Mouse (Mus musculus) thymus, postnatal 14 days (tissue): ENCODE data around the gene Ninj2.

Experiments used
- DNase-seq: peaks from one replicate; pipeline ENCODE4 v3.0.0; 2021

Ninj2 gene

GRCm38 (mm10) chr6:120180492-120180891, 87.3 kb downstream of the Ninj2 start:
- DNase-seq, result no peak

DNA sequence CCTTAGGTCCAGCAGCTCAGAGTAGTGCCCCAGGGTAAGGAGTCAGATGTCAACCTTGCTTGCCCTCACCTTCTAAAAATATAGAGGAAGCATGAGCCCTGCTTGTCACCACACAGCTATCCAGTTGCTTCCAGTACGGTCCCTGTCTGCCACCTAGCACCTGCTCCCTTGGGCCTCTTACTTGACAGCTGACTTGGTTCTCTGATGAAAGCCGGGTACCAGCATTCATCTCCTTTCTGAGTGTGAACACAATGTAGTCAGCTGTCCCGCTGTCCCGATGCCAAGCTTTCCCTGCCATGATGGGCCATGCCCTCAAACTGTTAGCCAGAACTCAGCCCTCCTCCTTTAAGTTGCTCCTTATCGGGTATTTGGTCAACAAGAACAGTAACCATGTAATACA, 89.0 kb downstream of the Ninj2 start:
- no peak for DNase-seq

DNA sequence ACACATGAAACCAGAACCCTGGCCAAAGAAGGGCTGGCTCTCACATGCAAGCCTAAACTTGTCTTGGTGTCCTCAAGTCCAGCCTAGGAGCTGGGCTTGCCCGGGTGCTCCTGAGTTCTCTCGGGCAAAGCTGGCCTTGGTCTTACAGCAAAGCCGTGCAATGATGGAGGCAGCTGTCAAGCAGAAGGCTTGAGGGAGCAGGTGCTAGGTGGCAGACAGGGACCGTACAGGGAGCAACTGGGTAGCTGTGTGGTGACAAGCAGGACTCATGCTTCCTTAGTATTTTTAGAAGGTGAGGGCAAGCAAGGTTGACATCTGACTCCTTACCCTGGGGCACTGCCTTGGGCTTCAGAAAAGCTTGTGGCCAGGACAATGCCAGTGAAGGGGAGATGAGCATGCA, 90.6 kb downstream of the Ninj2 start:
- no peak for DNase-seq

DNA sequence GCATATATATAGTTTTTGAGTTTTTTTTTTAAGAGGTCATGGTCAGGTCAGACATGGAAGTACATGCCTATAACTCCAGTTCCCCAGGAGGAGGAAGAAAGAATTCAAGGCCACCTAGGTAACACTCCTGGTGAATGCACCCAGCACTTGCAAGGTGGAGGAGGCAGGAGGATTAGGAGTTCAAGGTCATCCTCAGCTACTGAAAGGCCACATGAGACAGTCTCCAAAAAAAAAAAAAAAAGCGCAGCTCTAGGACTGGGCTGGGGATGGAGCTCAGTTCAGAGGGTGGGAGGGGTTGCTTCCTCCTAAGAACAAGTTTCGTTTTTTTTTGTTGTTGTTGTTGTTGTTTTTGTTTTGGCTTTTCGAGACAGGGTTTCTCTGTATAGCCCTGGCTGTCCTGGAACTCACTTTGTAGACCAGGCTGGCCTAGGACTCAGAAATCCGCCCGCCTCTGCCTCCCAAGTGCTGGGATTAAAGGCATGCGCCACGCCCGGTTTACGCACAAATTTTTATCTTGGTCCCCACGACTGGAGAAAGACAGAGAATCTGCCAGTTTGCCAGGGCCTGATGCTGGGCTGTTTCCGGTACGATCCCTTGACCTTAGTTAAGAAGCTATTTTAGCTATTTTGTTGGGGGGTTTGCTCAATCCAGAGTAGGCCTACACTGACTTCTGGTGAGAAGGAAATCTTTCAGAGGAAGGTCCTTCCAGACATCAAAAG, 92.0 kb downstream of the Ninj2 start:
- DNase-seq, result no peak

- peak; percentile 87 for DNase-seq
Observed at GRCm38 (mm10) chr6:120185756-120186155, 92.6 kb downstream of the Ninj2 start.

GRCm38 (mm10) chr6:120186594-120186993, 93.4 kb downstream of the Ninj2 start:
- DNase-seq, result no peak

- peak; percentile 87 for DNase-seq
Observed at GRCm38 (mm10) chr6:120187587-120188176, 94.5 kb downstream of the Ninj2 start.

- DNase-seq, result peak; percentile 84
Observed at GRCm38 (mm10) chr6:120188376-120189235, 95.5 kb downstream of the Ninj2 start.

- DNase-seq, result no peak
Observed at GRCm38 (mm10) chr6:120189287-120189686, 96.1 kb downstream of the Ninj2 start.

DNA sequence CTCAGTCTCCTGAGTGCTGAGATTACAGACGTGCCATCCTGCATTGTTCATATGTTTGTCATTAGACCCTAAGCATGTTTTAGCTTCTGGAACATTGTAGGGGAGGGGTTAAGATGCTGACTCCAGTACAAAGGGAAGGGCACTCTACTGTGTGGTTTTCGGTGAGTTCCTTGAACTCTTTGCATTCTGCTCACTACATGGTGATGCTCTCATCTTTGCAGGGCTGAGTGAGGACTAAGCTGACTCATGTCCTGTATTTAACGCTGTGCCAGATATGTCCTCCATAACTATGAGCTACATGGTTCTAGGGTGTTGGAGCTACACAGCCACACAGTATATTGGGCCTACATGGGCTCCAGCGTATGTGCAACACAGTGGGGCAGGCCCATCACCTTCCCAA, 97.2 kb downstream of the Ninj2 start:
- DNase-seq, result no peak

GRCm38 (mm10) chr6:120190912-120191311, 97.8 kb downstream of the Ninj2 start:
- no peak for DNase-seq

- DNase-seq, result no peak
Observed at GRCm38 (mm10) chr6:120191396-120192170, 98.4 kb downstream of the Ninj2 start.

GRCm38 (mm10) chr6:120192211-120192870, 99.2 kb downstream of the Ninj2 start:
- DNase-seq, result no peak

GRCm38 (mm10) chr6:120193174-120193573, 100.0 kb downstream of the Ninj2 start:
- peak; percentile 90 for DNase-seq

DNA sequence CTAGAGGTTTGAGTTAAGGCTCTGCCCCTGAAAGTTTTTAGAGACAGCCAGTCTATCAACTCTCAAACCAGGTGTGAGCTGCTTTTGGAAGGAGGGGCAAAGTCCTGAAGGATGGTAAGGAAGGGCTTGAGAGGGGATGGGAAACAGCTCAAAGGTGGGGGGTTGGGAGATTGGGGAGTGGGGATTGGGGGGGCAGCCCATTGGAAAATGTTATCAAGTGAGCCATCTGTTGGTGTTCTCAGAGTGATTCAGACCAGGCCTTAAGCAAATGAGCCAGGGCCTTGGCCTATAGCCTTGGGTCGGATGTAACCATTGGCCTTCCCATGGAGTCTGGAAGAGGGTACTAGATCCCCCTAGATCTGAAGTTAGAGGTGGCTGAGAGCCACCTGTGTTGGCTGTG, 100.6 kb downstream of the Ninj2 start:
- DNase-seq, result no peak

DNA sequence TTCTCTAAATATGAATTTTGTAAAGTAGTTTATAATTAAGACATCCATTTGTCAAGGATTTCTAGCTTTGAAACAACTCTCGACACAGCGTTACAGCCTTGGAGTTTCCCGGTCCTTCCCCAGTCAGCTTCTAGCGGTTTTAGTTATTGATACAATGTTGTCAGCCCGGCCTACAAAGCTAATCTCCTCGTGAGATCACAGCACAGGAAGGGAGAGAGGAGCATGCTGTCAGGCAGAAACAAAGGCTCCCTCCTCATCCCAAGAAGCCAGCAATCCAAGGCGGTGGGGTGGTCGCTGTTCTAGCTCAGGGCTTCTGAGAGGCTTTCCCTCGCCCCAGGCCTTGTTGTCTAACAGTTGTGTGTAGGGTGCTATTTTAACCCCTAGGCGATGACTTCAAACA, 101.2 kb downstream of the Ninj2 start:
- no peak for DNase-seq

DNA sequence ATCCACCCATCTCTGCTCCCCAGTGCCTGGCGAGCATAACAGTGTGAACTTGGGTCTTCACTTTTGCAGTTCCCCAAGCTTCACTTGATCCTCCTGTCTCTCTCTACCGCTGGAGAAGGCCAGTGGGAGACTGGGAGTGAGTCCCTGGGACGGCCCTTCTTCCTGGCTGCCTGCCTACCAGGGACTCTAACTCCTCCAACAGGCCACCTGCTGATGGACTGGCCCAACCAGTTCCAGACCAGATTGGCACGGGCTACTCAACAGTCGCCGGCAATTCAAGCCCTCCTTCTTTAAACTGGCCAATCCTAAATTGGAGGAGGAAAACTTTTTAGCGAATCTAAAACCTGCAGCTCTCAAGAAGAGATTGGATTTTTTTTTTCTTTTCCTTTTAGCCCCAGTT, 101.8 kb downstream of the Ninj2 start:
- no peak for DNase-seq

DNA sequence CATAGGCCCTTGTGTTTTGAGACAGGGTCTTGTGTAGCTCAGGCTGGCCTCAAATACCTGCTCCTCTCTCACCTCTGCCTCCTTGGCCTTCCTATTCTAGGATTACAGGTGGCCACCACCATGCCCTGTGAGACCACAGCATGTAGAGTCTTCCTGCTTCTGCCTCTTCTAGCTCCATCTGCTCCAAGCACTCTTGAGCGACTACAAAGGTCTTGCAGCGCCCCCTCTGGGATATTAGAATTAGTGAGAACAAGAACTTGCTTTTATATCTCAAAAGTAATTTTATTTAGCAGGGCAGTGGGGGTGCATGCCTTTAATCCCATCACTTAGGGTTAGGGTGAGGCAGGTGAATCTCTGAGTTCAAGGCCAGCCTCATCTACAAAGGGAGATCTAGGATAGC, 103.7 kb downstream of the Ninj2 start:
- peak; percentile 69 for DNase-seq

DNA sequence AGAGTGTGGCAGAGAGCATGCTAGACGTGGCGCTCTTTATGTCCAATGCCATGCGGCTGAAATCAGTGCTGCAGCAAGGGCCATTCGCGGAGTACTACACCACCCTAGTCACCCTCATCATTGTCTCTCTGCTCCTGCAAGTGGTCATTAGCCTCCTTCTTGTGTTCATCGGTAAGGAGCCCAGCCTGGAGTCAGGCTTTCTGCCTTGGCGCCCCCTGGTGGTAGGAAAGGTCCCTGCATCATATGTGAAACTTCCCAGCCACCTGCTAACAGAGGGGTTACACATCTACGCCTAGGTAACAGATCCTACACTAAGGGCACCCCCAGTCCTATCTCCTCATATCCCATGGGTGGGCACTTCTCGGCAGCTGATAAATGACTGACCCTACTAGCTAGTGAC, 104.8 kb downstream of the Ninj2 start:
- peak; percentile 88 for DNase-seq

GRCm38 (mm10) chr6:120199638-120200394, 106.7 kb downstream of the Ninj2 start:
- peak; percentile 59 for DNase-seq

DNA sequence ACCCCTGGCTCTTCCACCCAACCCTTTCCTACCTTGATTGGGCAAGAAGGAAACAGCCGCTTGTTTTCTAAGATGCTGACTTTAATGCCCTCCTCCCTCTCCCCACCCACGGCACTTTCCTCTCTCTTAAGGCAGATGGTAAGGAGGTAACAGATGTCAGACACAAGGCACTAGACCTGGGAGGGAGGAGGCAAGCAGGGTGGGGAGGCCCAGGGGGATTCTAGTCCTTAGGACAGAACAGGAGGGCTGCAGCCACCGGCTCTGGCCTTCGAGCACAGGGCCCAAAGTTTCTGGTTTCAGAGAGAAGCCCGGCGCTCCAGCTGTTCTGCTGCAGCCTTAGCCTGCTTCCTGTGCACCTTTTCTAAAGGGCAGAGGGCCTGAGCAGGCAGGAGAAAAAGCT, 108.8 kb downstream of the Ninj2 start:
- DNase-seq, result no peak

GRCm38 (mm10) chr6:120202406-120202805, 109.3 kb downstream of the Ninj2 start:
- no peak for DNase-seq
